8 mouse cellular contexts compared by ENCODE assay signal in the genomic region with DNA sequence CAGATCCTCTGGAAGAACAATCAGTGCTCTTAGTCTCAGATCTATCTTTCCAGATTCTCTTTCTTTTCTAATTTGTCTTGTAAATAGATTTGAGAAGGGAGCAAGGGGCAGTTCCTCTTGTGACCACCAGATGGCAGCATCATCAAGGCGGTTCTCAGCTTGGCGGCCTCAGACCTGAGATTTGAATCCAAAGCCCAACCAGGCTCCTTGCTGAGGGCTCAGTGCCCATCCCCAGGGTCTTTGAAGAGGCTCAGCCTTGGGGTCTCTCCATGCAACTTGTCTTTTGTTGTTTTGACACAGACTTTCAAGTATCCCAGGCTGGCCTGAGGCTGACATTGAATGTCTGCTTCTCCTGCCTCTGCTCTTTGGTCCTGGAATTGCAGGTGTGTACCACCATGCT. TPM values are rescaled to one million over a fixed set of nuclear protein-coding genes. Genes with fewer than 3 reads are reported as not detected.
DNase-seq lines count a peak whose midpoint lies in the region; ATAC-seq and TF ChIP-seq lines count a peak whose summit lies in the region.

No protein-coding gene starts in this region.

- no peaks in the 10 kb centered on the region for H3K9me3 ChIP-seq in heart, embryonic 10.5 days
- no peaks in the 10 kb centered on the region for H3K9me3 ChIP-seq in kidney, postnatal 0 days (replicated peaks; ENCODE audit: low read length)

- H3K27ac ChIP-seq in heart, embryonic 10.5 days, result no peak overlapping the region
- no peak overlapping the region for H3K27ac ChIP-seq in cerebellum, adult 2 months (ENCODE audit: insufficient read depth, low read length)
- no peak overlapping the region for H3K27ac ChIP-seq in kidney, postnatal 0 days

- TF ChIP-seq CTCF in cerebellum, adult 2 months (IDR thresholded peaks at IDR 0.05; ENCODE audit: borderline replicate concordance, insufficient read depth, low read depth, low read length), result peak; percentile 98
- TF ChIP-seq CTCF in kidney, postnatal 0 days (IDR thresholded peaks at IDR 0.05; ENCODE audit: low read depth), result peak; percentile 96

- no peak overlapping the region for H3K4me2 ChIP-seq in kidney, postnatal 0 days (ENCODE audit: low read length)

- intact Hi-C loops in heart, postnatal 14 days (cut with DNase I), result loop anchor here (1.0 kb wide), 1 partner anchor 258 kb away; no protein-coding TSS in a partner anchor

- H3K4me1 ChIP-seq in heart, embryonic 10.5 days, result peaks cover 19% of the 10 kb centered on the region
- H3K4me1 ChIP-seq in cerebellum, adult 2 months (ENCODE audit: control insufficient read depth, insufficient read depth, low read length), result no peaks in the 10 kb centered on the region
- H3K4me1 ChIP-seq in kidney, postnatal 0 days (replicated peaks; ENCODE audit: insufficient read depth, low read length), result no peaks in the 10 kb centered on the region; the same call in 1 of the 2 replicates

- WGBS in heart, embryonic 10.5 days, result 4% methylated on average over 2 of the region's 2 CpGs
- WGBS in cerebellum, adult 2 months, result 0% methylated on average over 2 of the region's 2 CpGs
- 7% methylated on average over 2 of the region's 2 CpGs for WGBS in kidney, postnatal 0 days

- ATAC-seq in kidney, postnatal 0 days (replicated peaks; ENCODE audit: low FRiP score, low read depth), result no peak
- peak; percentile 49; the same call in 1 of the 2 replicates for ATAC-seq in megakaryocyte, adult 5-6 weeks (ENCODE audit: poor library complexity, severe bottlenecking)

- peaks cover 93% of the 10 kb centered on the region for H3K27me3 ChIP-seq in heart, embryonic 10.5 days (ENCODE audit: insufficient read depth, poor library complexity, severe bottlenecking)
- peaks cover 1% of the 10 kb centered on the region; the same call in 1 of the 2 replicates for H3K27me3 ChIP-seq in cerebellum, adult 2 months (ENCODE audit: control insufficient read depth, insufficient read depth, low read length)
- H3K27me3 ChIP-seq in kidney, postnatal 0 days (ENCODE audit: insufficient read depth, low read length), result peaks cover 36% of the 10 kb centered on the region

- H3K4me3 ChIP-seq in heart, embryonic 10.5 days, result no peak overlapping the region
- H3K4me3 ChIP-seq in cerebellum, adult 2 months (replicated peaks; ENCODE audit: insufficient read depth, low read depth, low read length), result no peak overlapping the region
- no peak overlapping the region for H3K4me3 ChIP-seq in kidney, postnatal 0 days (replicated peaks; ENCODE audit: low read depth, low read length)

- H3K36me3 ChIP-seq in heart, embryonic 10.5 days, result no peaks in the 10 kb centered on the region
- H3K36me3 ChIP-seq in kidney, postnatal 0 days (ENCODE audit: insufficient read depth, low read length), result no peaks in the 10 kb centered on the region

- H3K9ac ChIP-seq in kidney, postnatal 0 days (ENCODE audit: low read depth, low read length), result no peak overlapping the region

- peak; percentile 52 to 71 for DNase-seq in heart, postnatal 14 days
- DNase-seq in heart, embryonic 10.5 days (ENCODE audit: low spot score), result no peak
- DNase-seq in urinary bladder, postnatal 14 days (ENCODE audit: low spot score), result peak; percentile 28
- DNase-seq in urinary bladder, postnatal 10 days (ENCODE audit: low spot score), result no peak
- peak; percentile 54 to 69 for DNase-seq in cerebellum, adult 2 months
- peak; percentile 66 for DNase-seq in kidney, postnatal 0 days (ENCODE audit: low spot score)
- peak; percentile 64 for DNase-seq in thymus, postnatal 4 days

- TF ChIP-seq POLR2A in cerebellum, adult 2 months (IDR thresholded peaks at IDR 0.05; ENCODE audit: borderline replicate concordance, insufficient read depth, low read length), result no peak

RNA-seq across cellular contexts. Expression of gene Fbxo2, which starts 10.4 kb away (rescaled TPM):
- not detected for total RNA-seq in heart, postnatal 14 days (2021)
- polyA plus RNA-seq in heart, embryonic 10.5 days (2016; fragmentation: Nextera tagmentation; extraction: Ambion mirVana), result 0.67 and 0.97 TPM in 2 replicates
- polyA plus RNA-seq in cerebellum, adult 2 months (2012; rRNA removed), result 138 and 172 TPM in 2 replicates
- 2.5 and 3.7 TPM in 2 replicates for polyA plus RNA-seq in kidney, postnatal 0 days (2015; fragmentation: Nextera tagmentation; extraction: Ambion mirVana)
- not detected in 2 replicates for total RNA-seq in megakaryocyte, adult 5-6 weeks (2015)
- total RNA-seq in megakaryocyte, adult 5-6 weeks (2017), result not detected in 2 replicates

RNA-seq across cellular contexts. Expression of gene Fbxo44, which starts 10.6 kb away (rescaled TPM):
- total RNA-seq in heart, postnatal 14 days (2021), result 10 to 100 TPM in 1 of 2 experiments, 1 to 10 TPM in 1; 9.9 to 11.0 TPM
- 13.0 and 23.1 TPM in 2 replicates for polyA plus RNA-seq in heart, embryonic 10.5 days (2016; fragmentation: Nextera tagmentation; extraction: Ambion mirVana)
- 226 and 240 TPM in 2 replicates for polyA plus RNA-seq in cerebellum, adult 2 months (2012; rRNA removed)
- 30.2 and 30.5 TPM in 2 replicates for polyA plus RNA-seq in kidney, postnatal 0 days (2015; fragmentation: Nextera tagmentation; extraction: Ambion mirVana)
- total RNA-seq in megakaryocyte, adult 5-6 weeks (2015), result 0.93 TPM in 1 of 2 replicates, not detected in the other
- 0.61 and 0.77 TPM in 2 replicates for total RNA-seq in megakaryocyte, adult 5-6 weeks (2017)

RNA-seq across cellular contexts. Expression of gene Fbxo6, which starts 18.9 kb away (rescaled TPM):
- 10 to 100 TPM; 28.3 to 30.6 TPM for total RNA-seq in heart, postnatal 14 days (2021)
- 19.5 and 21.1 TPM in 2 replicates for polyA plus RNA-seq in heart, embryonic 10.5 days (2016; fragmentation: Nextera tagmentation; extraction: Ambion mirVana)
- 34.0 and 38.7 TPM in 2 replicates for polyA plus RNA-seq in cerebellum, adult 2 months (2012; rRNA removed)
- polyA plus RNA-seq in kidney, postnatal 0 days (2015; fragmentation: Nextera tagmentation; extraction: Ambion mirVana), result 28.5 and 33.7 TPM in 2 replicates
- 29.3 and 30.8 TPM in 2 replicates for total RNA-seq in megakaryocyte, adult 5-6 weeks (2015)
- total RNA-seq in megakaryocyte, adult 5-6 weeks (2017), result 13.5 and 16.8 TPM in 2 replicates

RNA-seq across cellular contexts. Expression of gene Draxin, which starts 40.3 kb away (rescaled TPM):
- under 1 TPM; 0.05 to 0.07 TPM for total RNA-seq in heart, postnatal 14 days (2021)
- polyA plus RNA-seq in heart, embryonic 10.5 days (2016; fragmentation: Nextera tagmentation; extraction: Ambion mirVana), result 0.12 and 0.48 TPM in 2 replicates
- polyA plus RNA-seq in cerebellum, adult 2 months (2012; rRNA removed), result 0.30 and 0.33 TPM in 2 replicates
- polyA plus RNA-seq in kidney, postnatal 0 days (2015; fragmentation: Nextera tagmentation; extraction: Ambion mirVana), result 0.14 and 0.24 TPM in 2 replicates
- total RNA-seq in megakaryocyte, adult 5-6 weeks (2015), result not detected in 2 replicates
- total RNA-seq in megakaryocyte, adult 5-6 weeks (2017), result 0.04 TPM in 1 of 2 replicates, not detected in the other

RNA-seq across cellular contexts. Expression of gene Mad2l2, which starts 40.7 kb away (rescaled TPM):
- 10 to 100 TPM; 11.5 to 12.5 TPM for total RNA-seq in heart, postnatal 14 days (2021)
- 43.3 and 51.9 TPM in 2 replicates for polyA plus RNA-seq in heart, embryonic 10.5 days (2016; fragmentation: Nextera tagmentation; extraction: Ambion mirVana)
- polyA plus RNA-seq in cerebellum, adult 2 months (2012; rRNA removed), result 31.8 and 36.0 TPM in 2 replicates
- 73.1 and 77.2 TPM in 2 replicates for polyA plus RNA-seq in kidney, postnatal 0 days (2015; fragmentation: Nextera tagmentation; extraction: Ambion mirVana)
- 21.9 and 25.3 TPM in 2 replicates for total RNA-seq in megakaryocyte, adult 5-6 weeks (2015)
- total RNA-seq in megakaryocyte, adult 5-6 weeks (2017), result 3.6 and 5.9 TPM in 2 replicates

Comparison
In these comparisons a context has a peak if more than half of its experiments do, and no peak if none do; other contexts are left out.
1. DNase-seq: peak in heart, postnatal 14 days (2 of 2), urinary bladder, postnatal 14 days (single experiment), cerebellum, adult 2 months (2 of 2), kidney, postnatal 0 days (single experiment) and thymus, postnatal 4 days (single experiment); none in heart, embryonic 10.5 days (single experiment) and urinary bladder, postnatal 10 days (single experiment).
2. RNA of gene Fbxo2, which starts 10.4 kb away (polyA plus RNA-seq): 138 to 172 TPM in cerebellum, adult 2 months; 2.5 to 3.7 TPM in kidney, postnatal 0 days and 0.67 to 0.97 TPM in heart, embryonic 10.5 days; every median in the first group is over 10 times any median in the second.